Mouse (Mus musculus) urinary bladder, postnatal 10 days (tissue): ENCODE results near the gene Gm28051.

ENCODE experiments used
- DNase-seq: peaks from one replicate; pipeline ENCODE4 v3.0.0; 2022; ENCODE audit warnings: low spot score

Gm28051 gene

DNA sequence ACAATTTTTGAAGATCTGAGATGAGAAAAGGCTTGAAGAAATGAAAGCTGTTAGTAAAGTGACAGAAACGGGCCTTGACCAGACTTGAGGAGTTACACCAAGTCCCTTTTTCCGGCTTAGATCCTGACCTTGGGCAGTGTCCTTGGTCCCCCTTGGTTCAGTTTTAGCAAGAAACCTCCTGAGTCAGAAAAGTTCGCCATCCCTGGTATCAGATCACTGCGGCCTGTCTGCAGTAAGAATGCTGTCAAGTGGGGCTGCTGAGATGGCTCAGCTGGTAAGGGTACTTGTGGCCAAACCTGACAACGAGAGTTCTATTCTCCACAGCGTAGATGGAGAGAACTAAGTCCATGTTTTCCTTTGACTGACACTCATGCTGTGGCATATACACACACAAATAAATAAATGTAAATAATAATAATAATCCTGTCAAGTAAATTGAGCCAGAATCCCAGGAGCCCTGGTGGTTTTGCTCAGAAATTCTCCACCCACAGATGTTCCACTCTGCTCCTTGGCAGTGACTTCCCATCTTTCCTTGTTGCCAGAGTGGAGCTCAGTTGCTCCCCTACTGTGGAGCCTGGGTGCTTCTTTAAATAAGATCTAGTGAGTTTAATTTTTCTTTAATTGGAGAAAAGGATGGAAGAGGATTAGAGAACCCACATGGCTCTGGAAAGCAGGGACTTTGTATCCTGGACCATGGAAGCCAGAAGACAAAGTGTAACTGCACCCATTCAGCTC lies 51.5 kb downstream of the Gm28051 start:
- no peak for DNase-seq

- DNase-seq = peak; percentile 76
Measured at GRCm38 (mm10) chr12:102705216-102705871, 52.2 kb downstream of the Gm28051 start.

- no peak for DNase-seq
Measured at GRCm38 (mm10) chr12:102704457-102705198, 52.9 kb downstream of the Gm28051 start, which contains the start of gene Itpk1. Gene Itpk1 (minus strand): TSS chr12:102704930.

- no peak for DNase-seq
Measured at GRCm38 (mm10) chr12:102703921-102704408, 53.6 kb downstream of the Gm28051 start.

DNA sequence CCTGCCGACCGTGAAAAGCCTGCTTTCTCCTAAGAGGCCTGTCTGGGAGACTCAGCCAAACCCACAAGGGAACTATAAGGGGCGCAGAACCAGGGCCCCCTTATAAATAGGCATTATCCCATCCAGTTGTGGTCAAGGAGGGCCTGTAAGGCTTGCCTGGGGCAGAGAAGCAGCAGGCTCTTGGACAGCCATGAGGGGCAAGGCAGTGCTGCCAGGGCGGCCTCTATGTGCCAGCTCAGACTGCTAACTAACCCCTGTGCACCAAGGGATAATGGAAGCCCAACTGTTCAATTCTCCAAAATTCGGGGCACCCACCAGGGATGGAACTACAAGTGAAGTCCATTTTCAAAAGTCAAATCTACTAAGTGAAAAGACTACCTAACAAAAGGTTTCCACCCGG lies 54.1 kb downstream of the Gm28051 start:
- DNase-seq = no peak

DNA sequence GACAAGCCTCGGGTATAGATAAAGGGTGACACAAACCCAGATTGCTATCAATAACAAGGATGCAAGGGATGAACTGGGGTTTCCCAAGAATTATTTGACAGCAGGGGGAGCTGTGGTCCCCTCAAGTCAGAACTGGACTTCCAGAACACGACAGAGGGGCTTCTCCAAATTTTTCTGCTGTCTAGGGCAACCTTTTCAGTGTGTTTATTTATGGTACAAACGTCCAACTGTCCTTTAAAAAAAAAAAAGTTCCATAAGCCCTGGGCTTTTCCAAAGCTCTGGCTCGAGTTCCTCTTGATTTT lies 54.5 kb downstream of the Gm28051 start:
- DNase-seq = no peak

DNA sequence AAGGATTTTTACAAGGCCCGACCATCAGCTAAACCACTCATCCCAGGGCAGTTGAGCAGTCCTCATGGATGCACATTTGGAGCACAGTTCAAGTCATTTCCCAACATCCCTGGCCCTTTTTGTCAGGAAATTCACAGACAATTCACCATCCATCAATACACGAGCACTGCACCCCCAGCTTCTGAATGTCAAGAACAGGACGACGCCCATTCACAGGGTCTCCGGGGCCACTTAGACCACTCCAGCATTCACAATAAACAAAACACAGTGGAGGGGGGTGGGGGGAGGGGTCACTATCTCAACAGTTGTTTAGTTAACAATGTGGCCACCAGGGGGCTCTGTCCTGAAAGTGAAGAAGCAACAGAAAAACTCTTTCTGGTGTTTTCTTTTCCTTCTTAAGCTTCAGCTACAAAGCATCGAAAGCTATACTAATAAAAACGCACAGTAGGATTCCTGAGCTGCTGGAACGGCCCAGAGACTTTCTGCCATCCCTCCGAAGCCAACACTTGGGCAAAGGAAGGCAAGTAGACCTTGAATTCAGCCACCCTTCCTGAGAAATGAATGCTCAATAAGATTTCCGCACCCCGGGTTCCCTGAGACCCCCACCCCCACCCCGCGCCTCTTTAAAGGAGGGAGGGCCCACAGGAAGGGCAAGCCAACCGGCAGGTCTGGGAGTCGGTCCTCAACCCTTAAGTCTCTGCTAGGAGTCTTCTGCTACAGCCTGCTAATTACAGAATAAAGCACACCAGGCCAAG lies 55.0 kb downstream of the Gm28051 start:
- DNase-seq = peak; percentile 56

DNA sequence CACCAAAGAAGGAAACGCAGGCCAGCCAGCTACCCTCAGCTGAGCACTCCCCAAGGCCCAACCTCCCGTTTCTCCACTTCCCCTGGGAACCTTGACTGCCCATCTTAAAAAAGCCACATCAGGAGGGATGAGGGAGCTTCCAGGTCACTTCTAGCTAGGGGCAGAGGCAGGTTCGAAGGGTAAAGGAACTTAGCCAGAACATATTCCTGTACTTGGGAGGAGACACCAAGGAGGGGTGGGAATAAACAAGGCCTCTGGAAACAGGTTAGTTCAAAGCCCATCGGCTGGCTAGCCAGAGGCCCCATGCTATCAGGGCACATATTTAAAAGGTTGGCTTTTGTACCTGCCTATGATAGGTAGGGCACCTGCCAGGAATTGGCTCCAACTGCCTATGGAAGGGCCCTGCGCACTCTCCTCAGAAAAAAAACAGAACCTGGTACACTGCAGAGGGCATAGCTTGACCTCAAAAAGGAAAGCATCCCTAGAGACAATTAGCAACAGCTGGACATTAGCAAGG lies 55.8 kb downstream of the Gm28051 start:
- DNase-seq = no peak

- DNase-seq = no peak
Measured at GRCm38 (mm10) chr12:102700453-102700852, 57.1 kb downstream of the Gm28051 start.

GRCm38 (mm10) chr12:102699156-102699555 lies 58.4 kb downstream of the Gm28051 start:
- DNase-seq = no peak

- no peak for DNase-seq
Measured at GRCm38 (mm10) chr12:102698089-102698684, 59.4 kb downstream of the Gm28051 start.

GRCm38 (mm10) chr12:102697381-102697780 lies 60.2 kb downstream of the Gm28051 start:
- no peak for DNase-seq

- no peak for DNase-seq
Measured at GRCm38 (mm10) chr12:102696635-102697354, 60.8 kb downstream of the Gm28051 start.

- no peak for DNase-seq
Measured at GRCm38 (mm10) chr12:102695369-102696239, 62.0 kb downstream of the Gm28051 start.

DNA sequence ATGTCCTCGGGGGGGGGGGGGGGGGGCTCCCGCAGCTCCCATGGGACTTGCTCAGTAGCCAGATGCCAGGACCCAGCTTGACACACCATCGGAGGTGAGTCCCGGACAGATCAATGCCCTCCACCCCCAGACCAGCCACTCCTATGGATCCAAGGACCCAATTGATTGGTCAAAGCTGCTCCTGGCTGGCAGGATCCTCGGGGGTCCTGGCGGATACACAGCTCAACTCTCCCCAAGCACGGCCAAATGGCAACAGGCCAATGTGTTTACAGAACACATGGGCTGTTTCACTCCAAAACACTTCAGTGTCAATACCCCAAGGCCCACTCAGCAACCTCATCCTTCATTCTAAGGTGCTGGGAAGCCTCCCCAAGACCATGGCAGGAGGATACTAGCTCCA lies 65.8 kb downstream of the Gm28051 start:
- no peak for DNase-seq

GRCm38 (mm10) chr12:102691180-102691579 lies 66.4 kb downstream of the Gm28051 start:
- DNase-seq = no peak

DNA sequence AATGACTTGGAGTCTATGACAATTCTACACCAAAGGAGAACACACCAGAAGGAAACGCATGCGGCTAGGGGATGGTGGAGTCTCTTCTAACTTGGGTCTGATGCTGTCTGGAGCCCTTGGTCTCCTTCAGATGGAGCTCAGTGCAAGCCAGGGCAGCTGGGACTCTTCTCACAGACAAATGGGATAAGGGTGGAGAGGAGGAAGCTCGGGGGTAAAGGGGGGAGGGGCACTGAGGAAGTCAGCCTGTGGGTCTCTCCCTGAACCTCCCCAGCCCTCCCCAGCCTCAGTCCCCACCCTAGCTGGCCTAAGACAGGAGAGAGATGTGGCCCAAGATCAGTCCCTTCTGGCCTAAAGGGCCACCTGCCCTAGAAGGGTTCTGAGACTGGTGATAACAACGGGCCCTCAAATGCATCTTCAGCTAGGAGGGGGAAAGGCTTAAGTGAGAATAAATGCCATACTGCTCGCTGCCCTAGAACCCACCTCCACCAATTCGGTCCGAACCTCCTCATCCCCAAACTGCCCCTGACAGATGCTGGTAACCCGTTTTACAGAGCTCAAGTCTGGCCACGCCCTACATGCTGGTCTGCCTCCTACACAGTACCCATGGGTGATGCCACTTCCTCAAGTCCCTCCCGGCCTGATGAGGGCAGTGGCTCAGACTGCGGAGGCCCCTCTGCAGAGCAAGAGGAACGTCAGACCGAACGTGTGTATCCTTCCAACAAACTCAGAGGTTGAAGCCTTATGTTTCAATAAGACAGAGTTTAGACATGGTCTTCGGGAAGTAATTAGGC lies 67.6 kb downstream of the Gm28051 start:
- no peak for DNase-seq

- DNase-seq = no peak
Measured at GRCm38 (mm10) chr12:102686321-102686720, 71.2 kb downstream of the Gm28051 start.

GRCm38 (mm10) chr12:102685523-102685931 lies 72.0 kb downstream of the Gm28051 start:
- DNase-seq = no peak
